Mouse (Mus musculus) heart, postnatal 0 days (tissue): ENCODE data around the gene Ppp1r9a.
"Not testable (repeated sequence)": the region's sequence is repeated elsewhere in the genome, so short reads cannot be mapped to it uniquely, and the experiment has no call there.

ENCODE experiments used
- CTCF ChIP-seq: IDR thresholded peaks from 2 replicates; pipeline ENCODE4 v1.5.1; 2016; ENCODE audit warnings: antibody characterized with exemption, control low read depth, low read depth
- EP300 ChIP-seq: IDR thresholded peaks from 2 replicates; pipeline ENCODE4 v1.6.1; 2016; ENCODE audit warnings: antibody characterized with exemption, low read depth

DNA sequence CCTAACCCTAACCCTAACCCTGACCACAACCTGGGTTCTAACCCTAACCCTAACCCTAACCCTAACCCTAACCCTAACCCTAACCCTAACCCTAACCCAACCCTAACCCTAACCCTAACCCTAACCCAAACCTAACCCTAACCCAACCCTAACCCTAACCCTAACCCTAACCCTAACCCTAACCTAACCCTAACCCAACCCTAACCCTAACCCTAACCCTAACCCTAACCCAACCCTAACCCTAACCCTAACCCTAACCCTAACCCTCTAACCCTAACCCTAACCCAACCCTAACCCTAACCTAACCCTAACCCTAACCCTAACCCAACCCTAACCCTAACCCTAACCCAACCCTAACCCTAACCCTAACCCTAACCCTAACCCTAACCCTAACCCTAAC, 21.1 kb downstream of the Ppp1r9a start:
- not testable (repeated sequence) for TF ChIP-seq CTCF, EP300
